Mouse (Mus musculus) embryonic stem cell, embryonic (primary cell): ENCODE results near the gene Abcc4.

Source experiments
- CTCF ChIA-PET, 4 experiments: fragments of 300-600 bp in 2 of 4; fragments of 350-600 bp in 2 of 4; sonication (Branson Sonifier 250); formaldehyde crosslinking; loops; one replicate each; lab custom pipeline; 2022; ENCODE audit warnings: inconsistent platforms in 2 of 4; lab: Charles Lee
- POLR2A ChIA-PET, 4 experiments: fragments of 300-600 bp in 2 of 4; fragments of 350-600 bp in 2 of 4; sonication (Branson Sonifier 250); formaldehyde crosslinking; loops; one replicate each; lab custom pipeline; 2022; ENCODE audit warnings: antibody characterized with exemption in 4 of 4, inconsistent platforms in 1 of 4; lab: Charles Lee

Abcc4 gene

DNA sequence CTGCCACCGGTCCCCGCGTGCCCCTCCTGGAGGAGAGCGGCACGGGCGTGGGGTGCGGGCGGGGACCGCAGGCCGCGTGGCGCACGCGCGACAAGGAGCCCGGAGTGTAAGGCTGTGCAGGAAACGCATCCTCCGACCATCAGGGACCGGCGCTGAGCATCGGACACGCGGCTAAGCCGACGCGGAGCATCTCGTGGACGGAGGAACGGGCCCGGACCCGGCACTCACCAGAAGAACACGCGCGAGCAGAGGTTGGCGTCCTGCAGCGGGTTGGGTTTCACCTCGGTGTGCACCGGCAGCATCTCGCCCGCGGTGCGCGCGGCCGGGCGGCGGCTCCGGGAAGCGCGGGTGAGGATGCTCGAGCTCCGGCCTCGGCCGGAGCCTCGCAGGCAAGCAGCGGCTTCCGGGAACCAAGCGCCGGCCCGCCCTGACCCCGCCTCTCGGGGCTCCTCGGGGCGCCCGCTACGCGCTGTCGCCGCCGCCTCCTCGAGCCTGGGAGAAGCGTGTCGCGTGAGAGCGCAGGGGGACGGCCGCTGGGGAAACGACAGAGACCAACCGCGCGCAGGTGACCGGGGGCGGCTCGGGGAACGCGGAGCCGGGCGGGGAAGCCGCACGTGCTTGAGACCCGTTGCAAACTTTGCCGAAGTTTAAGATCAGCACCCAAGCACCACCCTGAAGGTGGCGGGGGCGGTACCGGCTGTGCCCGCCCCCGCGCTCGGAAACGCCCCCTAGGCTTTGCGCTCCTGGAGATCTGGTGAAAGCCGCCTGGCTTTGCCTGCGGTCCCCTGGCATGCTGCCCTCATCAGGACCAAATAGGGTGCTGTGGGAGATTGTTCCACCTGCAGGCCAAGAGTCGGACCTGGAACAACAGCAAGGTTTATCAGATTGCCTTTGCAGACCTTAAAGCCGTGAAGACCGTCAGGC lies at the start of gene Abcc4:
Gene Abcc4, minus strand, starts transcription at position 412 of the 924 bp plus-strand sequence.
- POLR2A ChIA-PET = interaction anchor here in 2 of 4 experiments (1.0 to 14.7 kb wide), 11 partner anchors 10 to 49 kb away, joined by 3 to 210 read pairs (median 4); no protein-coding TSS in a partner anchor
- CTCF ChIA-PET = no interaction called here

DNA sequence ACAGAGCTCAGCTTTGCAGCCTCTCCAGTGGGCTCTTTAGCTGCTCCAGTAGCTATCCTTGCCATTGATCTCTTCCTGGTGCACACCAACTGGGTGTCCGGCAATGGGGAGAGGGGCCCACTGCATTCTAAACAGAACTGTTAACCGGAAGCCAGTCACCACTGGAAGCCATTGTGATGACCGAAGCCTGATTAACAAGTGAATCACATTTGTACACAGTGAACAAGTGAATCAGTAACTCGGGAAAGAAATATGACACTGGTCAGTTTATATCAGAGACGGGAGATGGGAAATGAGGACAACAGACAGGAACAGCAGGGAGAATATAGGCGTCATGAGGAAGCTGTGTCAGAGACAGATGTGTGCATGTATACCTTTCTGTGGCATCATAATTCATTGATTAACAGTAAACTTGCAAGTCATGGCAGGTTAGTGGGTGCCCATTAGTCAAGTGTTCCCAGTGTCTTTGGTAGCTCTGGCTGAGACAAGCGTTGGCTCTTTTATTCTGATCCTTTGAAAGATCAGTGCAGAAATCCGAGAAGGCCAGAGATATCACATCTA lies 45.3 kb upstream of the Abcc4 start:
- ChIA-PET CTCF (interaction anchor here in 1 of 4 experiments (2.2 kb wide), 1 partner anchor 17 kb away, joined by 6 read pairs; no protein-coding TSS in a partner anchor), POLR2A (interaction anchor here in 3 of 4 experiments (0.7 to 2.0 kb wide), 18 partner anchors 8 to 80 kb away, joined by 3 to 7 read pairs (median 4); no protein-coding TSS in a partner anchor)

DNA sequence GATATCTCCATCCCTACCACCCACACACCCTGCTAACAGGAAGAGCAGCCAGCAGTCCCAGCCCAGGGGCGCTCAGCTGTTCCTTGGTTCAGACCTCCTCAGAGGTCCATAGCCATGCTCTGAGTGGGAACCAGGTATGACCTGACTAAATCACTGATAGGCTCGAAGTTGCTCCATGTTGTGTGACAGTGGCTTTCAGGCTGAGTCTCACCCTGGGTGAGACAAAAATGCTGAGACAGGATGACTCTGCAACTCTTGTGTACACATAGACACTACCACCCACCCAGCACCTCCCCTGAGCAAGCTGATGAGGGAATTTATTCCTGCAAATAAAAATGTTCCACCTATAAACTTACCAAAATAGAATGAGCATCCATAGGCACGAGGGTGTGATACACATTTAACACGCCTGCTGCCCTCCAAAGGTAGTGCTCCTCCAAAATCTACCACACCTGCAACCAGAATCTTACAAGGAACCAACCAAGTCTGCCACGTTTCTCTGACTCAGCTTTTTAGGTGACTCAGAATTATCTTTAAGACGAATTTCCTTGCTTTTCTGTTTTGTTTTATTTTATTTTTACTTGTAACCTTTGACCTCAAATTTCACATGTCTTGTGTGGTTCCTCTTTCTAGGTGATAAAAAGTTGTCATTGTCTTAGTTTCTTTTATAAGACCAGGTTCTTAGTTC lies 44.6 kb upstream of the Abcc4 start:
- CTCF ChIA-PET = interaction anchor here in 1 of 4 experiments (2.2 kb wide), 1 partner anchor 18 kb away, joined by 6 read pairs; no protein-coding TSS in a partner anchor
- POLR2A ChIA-PET = interaction anchor here in 3 of 4 experiments (0.6 to 2.0 kb wide), 18 partner anchors 7 to 199 kb away, joined by 3 to 8 read pairs (median 4); no protein-coding TSS in a partner anchor

- CTCF ChIA-PET = interaction anchor here in 1 of 4 experiments (0.6 kb wide), 1 partner anchor 20 kb away, joined by 8 read pairs; no protein-coding TSS in a partner anchor
Observed at GRCm38 (mm10) chr14:118749715-118750114, 43.7 kb upstream of the Abcc4 start.

GRCm38 (mm10) chr14:118749068-118749467 lies 43.0 kb upstream of the Abcc4 start:
- ChIA-PET CTCF (interaction anchor here in 1 of 4 experiments (0.6 kb wide), 1 partner anchor 21 kb away, joined by 8 read pairs; no protein-coding TSS in a partner anchor), POLR2A (interaction anchor here in 2 of 4 experiments (0.7 to 2.2 kb wide), 6 partner anchors 19 to 92 kb away, joined by 3 to 8 read pairs (median 4); no protein-coding TSS in a partner anchor)

More at GRCm38 (mm10) chr14:118749715-118750114, 43.7 kb upstream of the Abcc4 start:
- POLR2A ChIA-PET = interaction anchor here in 2 of 4 experiments (0.6 to 2.2 kb wide), 8 partner anchors 7 to 92 kb away, joined by 3 to 8 read pairs (median 3); no protein-coding TSS in a partner anchor

GRCm38 (mm10) chr14:118742862-118743261 lies 36.8 kb upstream of the Abcc4 start:
- CTCF ChIA-PET = interaction anchor here in 1 of 4 experiments (0.8 kb wide), 1 partner anchor 25 kb away, joined by 3 read pairs; no protein-coding TSS in a partner anchor
- POLR2A ChIA-PET = interaction anchor here in 2 of 4 experiments (0.7 to 2.5 kb wide), 5 partner anchors 8 to 36 kb away, joined by 3 to 10 read pairs (median 3); no protein-coding TSS in a partner anchor

GRCm38 (mm10) chr14:118741780-118742179 lies 35.8 kb upstream of the Abcc4 start:
- POLR2A ChIA-PET = interaction anchor here in 1 of 4 experiments (0.7 to 2.5 kb wide), 3 partner anchors 10 to 28 kb away, joined by 3 to 10 read pairs (median 3); no protein-coding TSS in a partner anchor
- CTCF ChIA-PET = no interaction called here

GRCm38 (mm10) chr14:118737251-118737888 lies 31.4 kb upstream of the Abcc4 start:
- ChIA-PET POLR2A (interaction anchor here in 2 of 4 experiments (0.8 to 1.9 kb wide), 4 partner anchors 14 to 24 kb away, joined by 3 to 6 read pairs (median 4); no protein-coding TSS in a partner anchor), CTCF (interaction anchor here in 1 of 4 experiments (1.1 kb wide), 1 partner anchor 35 kb away, joined by 3 read pairs; no protein-coding TSS in a partner anchor)

DNA sequence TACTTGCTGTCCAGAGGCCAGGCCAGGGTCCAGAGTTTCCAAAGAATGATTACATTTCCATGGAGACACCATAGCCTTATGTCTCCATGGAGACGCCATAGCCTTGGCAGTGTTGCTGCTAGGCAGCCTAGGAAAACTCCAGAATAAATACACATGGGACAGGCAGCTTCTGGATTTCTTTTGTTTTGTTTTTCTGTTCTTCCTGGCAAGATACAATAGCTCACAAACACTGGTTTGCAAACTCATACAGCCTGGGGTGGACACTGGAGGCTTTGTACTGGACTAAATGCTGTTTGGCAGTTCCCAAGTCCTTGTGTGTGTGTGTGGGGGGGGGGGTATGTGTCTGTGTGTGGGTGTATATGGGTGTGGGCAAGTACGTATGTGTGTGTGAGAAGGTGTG lies 29.1 kb upstream of the Abcc4 start:
- ChIA-PET POLR2A (interaction anchor here in 2 of 4 experiments (0.6 to 0.8 kb wide), 3 partner anchors 22 to 129 kb away, joined by 3 to 5 read pairs (median 4); no protein-coding TSS in a partner anchor), CTCF (no interaction called here)

DNA sequence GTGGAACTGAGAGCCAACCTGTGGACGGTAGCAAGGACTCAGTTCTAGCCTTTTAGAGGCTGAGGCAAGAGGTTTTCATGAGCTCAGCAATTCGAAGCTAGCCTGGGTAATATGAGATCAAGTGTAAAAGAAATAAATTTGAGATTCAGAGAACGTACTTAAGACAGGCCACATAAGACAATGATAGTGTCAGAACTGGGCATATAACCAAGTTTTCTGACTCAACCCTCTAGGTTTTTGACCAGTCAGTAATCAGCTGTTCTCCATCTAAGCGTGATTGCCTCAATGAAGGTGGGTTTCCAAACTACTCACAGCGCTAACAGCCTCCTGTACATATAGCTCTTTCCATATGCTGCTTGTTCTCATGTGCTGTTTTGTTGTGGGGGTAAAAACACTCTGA lies 27.1 kb upstream of the Abcc4 start:
- ChIA-PET CTCF (no interaction called here), POLR2A (interaction anchor here in 2 of 4 experiments (1.0 to 1.2 kb wide), 2 partner anchors 18 to 20 kb away, joined by 3 read pairs; no protein-coding TSS in a partner anchor)

DNA sequence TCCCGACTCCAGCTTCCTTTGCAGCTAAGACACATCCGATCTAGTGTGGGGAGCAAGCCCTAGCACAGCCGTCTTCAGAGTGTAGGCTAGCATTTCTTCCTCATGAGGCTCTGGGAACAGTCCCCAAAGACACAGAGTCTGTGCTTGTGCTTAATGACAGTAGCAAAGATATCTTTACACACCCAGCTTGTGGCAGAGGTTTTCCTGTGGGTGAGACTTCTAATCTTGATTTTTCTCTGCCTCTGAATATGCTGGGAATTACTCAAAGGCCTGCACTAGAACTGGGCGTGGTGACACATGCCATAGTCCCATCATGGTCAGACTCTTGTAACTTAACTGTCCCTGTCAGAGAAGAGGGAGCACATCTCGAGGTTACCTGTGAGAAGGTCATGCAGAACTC lies 24.6 kb upstream of the Abcc4 start:
- POLR2A ChIA-PET = interaction anchor here in 1 of 4 experiments (0.6 to 1.6 kb wide), 2 partner anchors 8 to 19 kb away, joined by 4 read pairs; no protein-coding TSS in a partner anchor
- CTCF ChIA-PET = interaction anchor here in 1 of 4 experiments (0.6 kb wide), 1 partner anchor 22 kb away, joined by 3 read pairs; no protein-coding TSS in a partner anchor

GRCm38 (mm10) chr14:118725467-118725866 lies 19.4 kb upstream of the Abcc4 start:
- ChIA-PET POLR2A (interaction anchor here in 1 of 4 experiments (0.7 to 1.9 kb wide), 3 partner anchors 8 to 16 kb away, joined by 3 to 9 read pairs (median 4); no protein-coding TSS in a partner anchor), CTCF (interaction anchor here in 1 of 4 experiments (0.9 kb wide), 1 partner anchor 568 kb away, joined by 4 read pairs; no protein-coding TSS in a partner anchor)

- ChIA-PET CTCF (no interaction called here), POLR2A (interaction anchor here in 3 of 4 experiments (0.9 to 1.4 kb wide), 3 partner anchors 11 to 12 kb away, joined by 3 read pairs; no protein-coding TSS in a partner anchor)
Observed at GRCm38 (mm10) chr14:118723920-118724693, 18.1 kb upstream of the Abcc4 start.

GRCm38 (mm10) chr14:118719566-118720174 lies 13.7 kb upstream of the Abcc4 start:
- CTCF ChIA-PET = interaction anchor here in 1 of 4 experiments (0.6 kb wide), 2 partner anchors 84 to 215 kb away, joined by 3 to 4 read pairs; no protein-coding TSS in a partner anchor

GRCm38 (mm10) chr14:118718576-118718975 lies 12.6 kb upstream of the Abcc4 start:
- ChIA-PET POLR2A (interaction anchor here in 1 of 4 experiments (0.9 to 1.9 kb wide), 3 partner anchors 9 to 20 kb away, joined by 3 to 5 read pairs (median 3); no protein-coding TSS in a partner anchor), CTCF (no interaction called here)

More at GRCm38 (mm10) chr14:118719566-118720174, 13.7 kb upstream of the Abcc4 start:
- POLR2A ChIA-PET = interaction anchor here in 3 of 4 experiments (0.6 to 1.3 kb wide), 6 partner anchors 12 to 410 kb away, joined by 3 to 5 read pairs (median 4); partner anchors contain the start of gene Abcc4 (in 1 of the 3)
